Mouse (Mus musculus): ENCODE data around the gene 4933402J07Rik. TPM values are rescaled to one million over a fixed set of nuclear protein-coding genes. Genes with fewer than 3 reads are reported as not detected.

Gene 4933402J07Rik
- not detected in 2 replicates for total RNA-seq (2023)

DNA sequence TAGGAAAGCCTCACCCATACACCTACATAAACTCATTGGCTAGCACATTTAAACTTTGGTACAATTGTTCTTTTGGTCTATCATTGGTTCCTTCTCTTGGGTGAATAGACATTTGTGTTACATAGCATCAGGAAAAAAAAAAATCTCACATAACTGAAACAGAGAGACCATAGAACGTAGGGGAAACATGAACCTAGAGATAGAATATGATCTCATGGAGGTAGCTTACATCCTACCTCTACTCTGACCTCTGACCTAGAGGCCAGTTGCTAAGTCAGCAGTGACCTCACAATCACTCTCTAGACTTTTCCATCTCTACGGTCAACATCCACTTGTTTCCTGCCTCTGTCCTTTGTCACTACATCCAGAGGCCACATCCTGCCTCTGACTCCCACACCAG, at the start of gene 4933402J07Rik:
TSS of gene 4933402J07Rik (plus strand) at position 301 of the 400 bp plus-strand sequence.

Other genes starting within 250 kb of the 4933402J07Rik start
- gene Cbln1, start 91.2 kb upstream of the 4933402J07Rik start, total RNA-seq (2023), result not detected in 2 replicates